Mouse (Mus musculus) heart, adult 2 months (tissue): ENCODE results near the gene Ube2l3. TPM values are rescaled to one million over a fixed set of nuclear protein-coding genes. Genes with fewer than 3 reads are reported as not detected.

Experiments
- DNase-seq, 2 experiments: peaks; one replicate each; pipeline ENCODE4 v3.0.0; 2021
- H3K27ac ChIP-seq: fragments of 200-600 bp; 2 replicates; pipeline ENCODE4 v1.8.1; 2022
- H3K27me3 ChIP-seq: fragments of 200-500 bp; 2 replicates; pipeline ENCODE4 v1.6.1; 2012; ENCODE audit warnings: mild to moderate bottlenecking, low read length, inconsistent platforms, mixed read lengths; ENCODE audit not compliant: control insufficient read depth, insufficient read depth
- H3K36me3 ChIP-seq: fragments of 200-500 bp; 2 replicates; pipeline ENCODE4 v1.6.1; 2012; ENCODE audit warnings: low read length, inconsistent platforms; ENCODE audit not compliant: control insufficient read depth, insufficient read depth
- H3K4me1 ChIP-seq: fragments of 200-500 bp; 2 replicates; pipeline ENCODE4 v1.6.1; 2011; ENCODE audit warnings: low read length; ENCODE audit not compliant: control insufficient read depth, insufficient read depth
- H3K4me3 ChIP-seq: fragments of 200-600 bp; 2 replicates; pipeline ENCODE4 v1.8.1; 2022
- H3K79me2 ChIP-seq: fragments of 200-500 bp; replicated peaks from 2 replicates; pipeline ENCODE4 v1.6.1; 2012; ENCODE audit warnings: mild to moderate bottlenecking, inconsistent platforms, low read length, moderate library complexity, mixed read lengths; ENCODE audit not compliant: control insufficient read depth, insufficient read depth
- H3K9ac ChIP-seq: fragments of 200-500 bp; 2 replicates; pipeline ENCODE4 v1.6.1; 2012; ENCODE audit warnings: low read depth, mild to moderate bottlenecking, control low read depth, inconsistent platforms, low read length, mixed read lengths
- CTCF ChIP-seq: fragments of 200-600 bp; IDR thresholded peaks from 2 replicates; pipeline ENCODE4 v1.8.1; 2022; ENCODE audit warnings: antibody characterized with exemption, mild to moderate bottlenecking, moderate library complexity
- EP300 ChIP-seq: fragments of 200-500 bp; IDR thresholded peaks from 2 replicates; pipeline ENCODE4 v1.6.1; 2011; ENCODE audit warnings: low read depth, low read length, control low read depth; ENCODE audit not compliant: insufficient read depth
- POLR2A ChIP-seq: fragments of 200-500 bp; IDR thresholded peaks from 2 replicates; pipeline ENCODE4 v1.6.1; 2011; ENCODE audit warnings: mild to moderate bottlenecking, low read depth, low read length, control low read depth; ENCODE audit not compliant: insufficient read depth
- WGBS: fragments of 180-500 bp; shearing (Covaris S2); methylation state at CpG from one replicate; pipeline ENCODE4 v1.1.7; 2018; 5-methylcytosine and 5-hydroxymethylcytosine counted together
- intact Hi-C: fragments of 180-260 bp; cut with DNase I; formaldehyde crosslinking; loops from one replicate; pipeline ENCODE4 v1.15.1; 2025
- polyA plus RNA-seq: library from polyadenylated mRNA; depleted of rRNA; stranded (reverse); fragments of >200 nt; gene quantifications from 2 replicates; pipeline ENCODE4 v1.2.3, GENCODE M21; 2012
- total RNA-seq, 2 experiments: library from RNA; stranded (reverse); gene quantifications; 2 replicates each; pipeline ENCODE4 v1.2.3; 2021

Ube2l3 gene
- total and polyA plus RNA-seq, 3 experiments, result 55.0 to 112 (median 102) TPM

DNA sequence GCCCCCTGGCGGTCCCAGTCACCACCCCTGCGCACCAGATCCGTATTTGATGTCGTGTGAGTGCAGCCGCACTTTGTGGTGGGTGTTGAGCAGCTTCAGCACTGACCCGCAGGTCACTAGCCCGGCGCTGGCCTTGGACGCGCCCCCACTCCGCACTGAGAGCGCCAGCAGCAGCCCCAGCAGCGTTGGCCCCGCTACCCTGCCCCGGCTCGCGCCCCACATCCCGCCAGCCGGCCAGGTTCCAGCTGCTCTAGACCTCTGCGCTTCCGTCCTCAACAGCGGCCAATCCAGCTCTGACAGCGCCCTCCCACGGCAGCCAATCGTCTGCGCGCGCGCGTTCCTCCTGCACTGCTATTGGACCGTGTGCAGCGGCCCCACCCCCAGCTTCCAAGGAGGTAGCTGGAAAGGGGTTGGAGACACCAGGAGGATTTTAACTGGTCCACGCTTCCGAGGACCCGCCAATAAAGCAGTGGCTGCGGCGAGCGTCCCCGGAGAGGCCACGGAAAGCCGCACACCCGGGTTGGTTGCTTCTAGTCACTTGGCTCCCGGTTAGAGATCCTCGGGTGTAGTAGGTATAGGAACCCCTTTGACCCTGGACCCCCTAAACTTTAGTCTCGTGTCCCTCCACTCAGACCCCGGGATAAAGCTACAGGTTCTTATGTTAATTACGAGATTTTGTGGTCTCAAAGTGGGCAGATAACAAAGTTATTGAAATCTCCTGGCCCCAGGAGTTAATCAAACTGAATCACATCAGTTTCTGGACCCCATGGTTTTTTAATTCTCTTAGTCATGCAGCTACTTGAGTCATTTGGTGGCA, 70.2 kb downstream of the Ube2l3 start, which contains the start of gene Sdf2l1:
Gene Sdf2l1 (minus strand): TSS at position 295 of the 817 bp plus-strand sequence.
- H3K4me1 ChIP-seq, result no peaks in the 10 kb centered on the region
- under 1% methylated on average over 47 of the region's 47 CpGs for WGBS
- peak within 1 kb of the TSS; percentile 60 for H3K27ac ChIP-seq
- peak; percentile 95 to 97 for DNase-seq
- no peaks in the 10 kb centered on the region for H3K27me3 ChIP-seq
- H3K36me3 ChIP-seq, result no peaks in the 10 kb centered on the region
- peak within 1 kb of the TSS; percentile 72 for H3K9ac ChIP-seq
- peak within 1 kb of the TSS; percentile 65 for H3K4me3 ChIP-seq
- TF ChIP-seq POLR2A (peak; percentile 46; the same call in 1 of the 2 replicates), EP300 (no peak), CTCF (peak; percentile 63)
- intact Hi-C loops, result loop anchor here (5.0 kb wide), 2 partner anchors 75 to 145 kb away; partner anchors contain the start of genes Rimbp3 and Tmem191c
- no peaks in the 10 kb centered on the region for H3K79me2 ChIP-seq

DNA sequence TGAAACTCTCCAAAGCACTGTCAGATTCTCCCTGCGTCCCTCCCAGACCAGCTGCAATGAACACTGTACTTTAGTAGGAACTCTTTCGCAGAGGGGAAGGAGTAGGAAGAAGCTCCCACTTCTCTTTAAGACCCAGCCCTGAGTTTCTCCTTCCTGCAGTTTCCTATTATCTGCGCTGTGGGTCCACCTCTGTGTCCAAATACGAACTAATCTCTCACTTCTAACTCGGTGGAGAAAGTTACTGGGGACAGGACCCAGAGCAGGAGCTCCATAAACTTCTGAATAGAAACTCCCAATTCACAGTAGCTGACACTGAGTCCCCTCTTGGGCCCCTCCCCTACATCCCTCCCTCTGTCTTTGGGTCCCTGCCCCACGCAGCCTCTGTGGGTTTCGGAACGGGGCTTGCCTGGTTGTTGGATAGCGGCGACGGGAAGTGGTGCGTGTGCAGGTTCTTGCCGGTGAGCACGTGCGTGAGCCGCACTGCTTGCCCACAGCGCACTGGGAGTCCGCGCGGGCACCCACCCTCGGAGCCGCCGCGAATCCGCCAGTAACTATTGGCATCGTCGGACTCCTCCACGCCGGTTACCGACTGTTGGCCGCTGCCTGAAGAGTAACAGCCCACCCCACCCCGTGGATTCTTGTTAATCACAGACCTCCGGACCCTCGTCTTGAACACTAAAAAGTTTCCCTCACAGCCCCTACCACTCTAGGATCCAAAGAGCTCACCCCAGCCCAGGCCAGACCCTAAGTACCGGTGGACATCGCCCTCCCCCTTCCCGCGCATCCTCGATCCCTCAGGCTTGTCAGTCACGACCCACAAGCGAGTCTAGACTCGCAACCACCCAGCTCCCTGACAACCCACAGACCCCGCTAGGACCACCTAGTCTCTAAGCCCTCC, 71.0 kb downstream of the Ube2l3 start:
- Histone ChIP-seq H3K27me3 (no peaks in the 10 kb centered on the region), H3K4me3 (peak overlapping the region; percentile 65), H3K9ac (peak overlapping the region; percentile 72), H3K79me2 (no peaks in the 10 kb centered on the region), H3K27ac (peak overlapping the region; percentile 60), H3K36me3 (no peaks in the 10 kb centered on the region), H3K4me1 (no peaks in the 10 kb centered on the region)
- 5% methylated on average over 43 of the region's 43 CpGs for WGBS
- intact Hi-C loops, result loop anchor here (5.0 kb wide), 2 partner anchors 76 to 146 kb away; partner anchors contain the start of genes Rimbp3 and Tmem191c
- TF ChIP-seq CTCF, result no peak
- no peak for TF ChIP-seq POLR2A
- TF ChIP-seq EP300, result no peak
- DNase-seq, result no peak

DNA sequence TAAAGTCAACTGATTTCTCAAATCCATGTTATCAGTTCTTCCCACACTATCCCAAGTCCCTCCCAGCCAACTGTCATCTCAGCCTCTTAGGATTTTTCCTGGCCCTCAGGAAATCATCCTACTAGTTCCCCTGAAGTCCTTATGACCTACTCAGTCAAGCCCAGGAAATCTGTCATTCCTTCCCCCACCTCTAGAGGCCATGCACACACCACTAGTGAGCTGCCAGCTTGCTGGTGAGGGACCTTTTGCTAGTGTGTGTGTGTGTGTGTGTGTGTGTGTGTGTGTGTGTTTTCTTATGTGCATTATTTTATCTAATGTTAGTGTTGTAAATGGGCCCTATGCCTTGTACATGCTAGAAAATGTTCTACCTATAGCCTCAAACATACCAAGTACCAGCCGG, 75.2 kb downstream of the Ube2l3 start:
- peak; percentile 24 to 34 for DNase-seq
- intact Hi-C loops, result no loop called here
- Histone ChIP-seq H3K27me3 (no peaks in the 10 kb centered on the region), H3K79me2 (no peaks in the 10 kb centered on the region), H3K4me3 (no peak overlapping the region), H3K27ac (no peak overlapping the region), H3K36me3 (no peaks in the 10 kb centered on the region), H3K4me1 (no peaks in the 10 kb centered on the region; the same call in 1 of the 2 replicates), H3K9ac (no peak overlapping the region)
- 96% methylated on average over 1 of the region's 1 CpGs for WGBS
- TF ChIP-seq EP300 (0 out of 2 replicates have a peak, but pooled peaks have one; percentile 25), CTCF (peak; percentile 69), POLR2A (no peak)

DNA sequence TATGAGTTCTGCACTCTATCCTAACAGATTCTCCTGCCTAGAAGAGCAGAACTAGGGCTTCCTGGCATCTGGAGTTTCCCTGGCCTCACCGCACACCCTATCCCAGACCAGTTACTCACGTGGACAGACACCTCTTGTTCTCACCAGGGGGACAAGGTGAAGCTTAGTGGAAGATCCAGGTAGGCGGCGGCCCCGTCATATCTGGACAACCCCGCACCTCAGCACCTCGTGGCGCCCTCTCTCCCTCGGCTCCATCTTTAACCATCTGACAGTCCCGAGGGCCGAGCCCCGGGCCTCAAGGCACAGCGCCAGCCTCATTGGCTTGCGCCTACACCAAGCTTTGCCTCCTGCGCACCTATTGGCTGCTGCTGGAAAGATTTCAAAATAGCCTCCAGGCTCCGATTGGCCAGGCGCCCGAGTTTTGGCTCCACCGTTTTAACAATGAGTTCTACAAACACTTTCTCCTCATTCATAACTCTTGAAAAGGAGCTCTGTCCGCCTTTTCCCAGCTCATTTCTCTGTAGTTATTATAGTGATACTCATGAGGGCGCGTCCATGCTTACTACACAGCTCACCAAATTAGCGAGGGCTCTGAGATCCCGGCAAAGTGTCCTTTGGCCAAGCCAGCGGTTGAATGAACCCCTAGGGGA, 77.5 kb downstream of the Ube2l3 start, which contains the start of gene 2610318N02Rik:
Gene 2610318N02Rik (minus strand): TSS at position 297 of the 650 bp plus-strand sequence.
- Histone ChIP-seq H3K27ac (no peak within 1 kb of the TSS), H3K4me3 (peak within 1 kb of the TSS; percentile 30), H3K4me1 (no peaks in the 10 kb centered on the region; the same call in 1 of the 2 replicates), H3K27me3 (no peaks in the 10 kb centered on the region), H3K79me2 (no peaks in the 10 kb centered on the region), H3K36me3 (no peaks in the 10 kb centered on the region), H3K9ac (no peak within 1 kb of the TSS)
- intact Hi-C loops, result no loop called here
- WGBS, result 4% methylated on average over 25 of the region's 25 CpGs
- DNase-seq, result peak; percentile 55 to 68
- TF ChIP-seq POLR2A (no peak), EP300 (no peak), CTCF (no peak)

DNA sequence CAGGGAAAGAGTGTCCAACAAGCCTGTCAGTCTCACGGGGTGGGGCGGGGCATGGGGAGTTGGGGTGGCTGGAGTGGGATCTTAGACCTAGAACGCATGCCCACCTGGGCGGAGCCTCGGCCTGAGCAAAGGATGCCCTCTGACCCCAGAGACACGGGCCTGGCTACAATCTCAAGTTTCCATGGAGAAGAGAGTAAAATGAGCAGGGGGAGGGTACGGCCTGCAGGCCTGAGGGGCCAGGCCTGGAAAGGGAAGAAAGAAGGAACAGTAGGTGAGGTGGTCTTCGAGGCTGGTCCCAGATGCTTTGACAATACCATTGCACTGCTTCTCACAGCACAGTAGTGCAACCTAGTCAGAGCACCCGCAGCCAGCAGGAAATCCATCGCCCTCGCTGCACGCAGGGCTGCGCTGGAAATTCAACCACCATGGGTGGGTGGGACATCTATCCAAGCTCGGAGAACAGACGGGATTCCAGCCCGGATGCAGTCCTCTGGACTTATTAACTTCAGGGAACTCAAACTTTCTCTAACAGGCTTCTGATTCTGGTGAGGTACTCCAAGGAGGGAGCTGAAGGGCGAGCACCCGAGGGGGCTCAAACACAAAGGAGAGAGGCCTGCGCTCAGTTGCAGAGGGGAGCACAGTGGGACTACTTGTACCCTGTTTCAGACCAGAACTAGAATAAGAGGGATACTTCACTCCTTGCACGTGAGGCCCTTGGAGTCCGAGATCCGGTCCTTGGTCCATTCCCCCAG, 78.2 kb downstream of the Ube2l3 start:
- intact Hi-C loops, result no loop called here
- Histone ChIP-seq H3K4me3 (no peak overlapping the region), H3K27me3 (no peaks in the 10 kb centered on the region), H3K4me1 (no peaks in the 10 kb centered on the region; the same call in 1 of the 2 replicates), H3K36me3 (no peaks in the 10 kb centered on the region), H3K79me2 (no peaks in the 10 kb centered on the region), H3K9ac (no peak overlapping the region), H3K27ac (no peak overlapping the region)
- TF ChIP-seq EP300 (no peak), POLR2A (no peak), CTCF (no peak)
- DNase-seq, result no peak
- 33% methylated on average over 22 of the region's 22 CpGs for WGBS
